Mouse (Mus musculus): ENCODE measurements around the gene Pdzd2.

Gene Pdzd2

GRCm38 (mm10) chr15:12735208-12735607 is 4.5 kb downstream of the Pdzd2 start:
- intact Hi-C loops (cut with DNase I): loop anchor here (5.0 kb wide), 1 partner anchor 48 kb away; no protein-coding TSS in a partner anchor

DNA sequence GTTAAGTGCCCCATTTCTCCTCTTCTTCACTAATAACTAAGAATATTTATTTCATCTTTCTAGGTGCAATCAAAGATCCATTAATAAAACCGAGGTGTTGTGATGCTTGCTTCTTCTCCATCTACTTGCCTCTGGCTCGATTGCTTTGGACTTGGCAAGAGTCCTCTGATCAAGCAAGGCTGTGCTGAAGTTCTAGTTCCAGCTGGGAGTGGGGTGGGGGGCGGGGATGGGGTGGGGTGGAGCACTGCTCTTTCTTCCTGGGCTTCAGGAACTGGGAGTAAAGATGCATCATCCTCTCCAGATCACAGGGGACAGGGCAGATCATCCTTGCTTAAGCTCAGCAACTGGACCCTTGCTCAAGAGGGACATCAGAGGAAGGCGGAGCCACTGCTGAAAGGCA is 5.5 kb downstream of the Pdzd2 start:
- intact Hi-C loops (cut with DNase I): no loop called here

DNA sequence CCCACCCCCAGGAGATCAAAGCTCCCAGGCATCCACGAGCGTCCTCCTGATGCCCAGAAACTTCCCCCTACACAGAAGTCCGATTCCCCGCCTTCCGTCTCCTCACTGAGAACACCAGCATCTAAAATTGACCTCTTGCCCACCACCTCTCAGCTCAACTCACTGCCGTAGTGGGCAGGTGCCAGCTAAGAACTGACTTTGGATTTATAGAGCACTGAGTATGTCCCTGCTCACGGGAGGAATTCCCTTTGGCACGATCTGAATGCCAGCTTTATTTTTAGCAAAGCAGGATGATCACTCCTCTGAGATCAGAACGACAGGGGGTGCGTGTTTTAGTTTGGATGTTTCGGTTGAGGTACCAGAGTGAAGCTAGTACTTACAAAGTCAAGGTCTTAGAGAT is 7.1 kb downstream of the Pdzd2 start:
- intact Hi-C loops (cut with DNase I): no loop called here

- intact Hi-C loops (cut with DNase I): no loop called here
These were observed 11.3 kb downstream of the Pdzd2 start for GRCm38 (mm10) chr15:12728381-12728780.

DNA sequence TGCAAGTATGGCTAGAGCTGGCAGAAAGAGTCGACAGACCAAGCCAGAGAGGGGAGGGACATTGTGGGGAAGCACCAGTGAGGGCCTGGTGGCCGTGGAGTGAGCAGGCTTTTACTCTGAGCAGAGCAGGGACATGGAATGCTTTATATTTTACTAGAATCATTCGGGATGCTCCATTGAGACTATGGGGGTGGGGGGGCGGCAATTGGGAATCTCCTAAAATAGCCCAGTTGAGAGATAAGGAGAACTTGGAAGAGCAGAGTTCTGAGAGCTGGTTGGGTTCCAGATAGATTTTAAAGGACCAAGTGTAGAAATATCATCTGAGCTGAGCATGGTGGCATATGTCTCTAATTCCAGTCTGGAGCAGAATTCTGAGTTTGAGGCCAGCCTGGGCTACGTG is 14.5 kb downstream of the Pdzd2 start:
- intact Hi-C loops (cut with DNase I): no loop called here

- intact Hi-C loops (cut with DNase I): no loop called here
These were observed 17.8 kb downstream of the Pdzd2 start for GRCm38 (mm10) chr15:12721684-12722500.

DNA sequence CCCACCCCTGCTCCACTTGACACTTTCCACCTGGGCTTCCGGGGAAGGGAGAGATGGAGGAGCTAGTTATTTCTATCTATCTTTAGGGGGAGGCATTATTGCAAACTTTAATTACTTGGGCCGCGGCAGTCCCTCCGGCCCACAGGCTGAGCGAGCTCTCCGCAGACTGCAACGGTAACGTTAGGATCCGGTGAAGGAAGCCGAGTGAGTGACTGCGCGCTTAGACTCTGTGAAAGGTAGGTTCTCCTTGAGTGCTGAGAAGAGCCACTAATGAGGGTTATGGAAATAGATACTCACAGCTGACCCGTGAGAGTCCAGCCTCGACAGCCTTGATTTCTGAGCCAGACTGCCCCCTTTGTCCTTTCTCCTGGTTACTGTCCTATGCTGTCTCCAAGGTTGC is 20.9 kb downstream of the Pdzd2 start:
- intact Hi-C loops (cut with DNase I): no loop called here

- intact Hi-C loops (cut with DNase I): no loop called here
These were observed 22.3 kb downstream of the Pdzd2 start for GRCm38 (mm10) chr15:12717410-12717809.

GRCm38 (mm10) chr15:12716881-12717280 is 22.8 kb downstream of the Pdzd2 start:
- intact Hi-C loops (cut with DNase I): no loop called here

GRCm38 (mm10) chr15:12714322-12714721 is 25.4 kb downstream of the Pdzd2 start:
- intact Hi-C loops (cut with DNase I): no loop called here

- intact Hi-C loops (cut with DNase I): no loop called here
These were observed 26.5 kb downstream of the Pdzd2 start for GRCm38 (mm10) chr15:12713216-12713615.

DNA sequence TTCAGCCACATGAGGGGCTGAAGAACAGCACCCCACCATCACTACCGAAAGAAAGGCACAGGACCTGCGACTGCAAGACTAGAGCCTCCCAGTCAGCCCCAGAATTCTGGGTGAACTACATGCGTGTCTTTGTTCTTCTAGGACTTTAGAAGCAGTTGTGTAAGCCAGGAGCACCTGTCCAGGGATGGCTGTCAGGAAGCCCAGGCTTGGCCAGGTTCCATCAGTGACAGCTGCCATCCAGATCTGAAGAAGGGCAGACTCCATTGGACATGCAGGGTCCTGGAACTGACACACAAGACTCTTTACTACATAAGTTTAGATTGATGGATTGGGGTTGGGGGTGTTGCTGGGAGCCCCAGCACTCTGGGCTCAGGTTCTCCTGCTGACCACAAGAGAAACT is 29.7 kb downstream of the Pdzd2 start:
- intact Hi-C loops (cut with DNase I): no loop called here

- intact Hi-C loops (cut with DNase I): no loop called here
These were observed 31.4 kb downstream of the Pdzd2 start for GRCm38 (mm10) chr15:12708297-12708696.

- intact Hi-C loops (cut with DNase I): no loop called here
These were observed 32.8 kb downstream of the Pdzd2 start for GRCm38 (mm10) chr15:12706902-12707301.

DNA sequence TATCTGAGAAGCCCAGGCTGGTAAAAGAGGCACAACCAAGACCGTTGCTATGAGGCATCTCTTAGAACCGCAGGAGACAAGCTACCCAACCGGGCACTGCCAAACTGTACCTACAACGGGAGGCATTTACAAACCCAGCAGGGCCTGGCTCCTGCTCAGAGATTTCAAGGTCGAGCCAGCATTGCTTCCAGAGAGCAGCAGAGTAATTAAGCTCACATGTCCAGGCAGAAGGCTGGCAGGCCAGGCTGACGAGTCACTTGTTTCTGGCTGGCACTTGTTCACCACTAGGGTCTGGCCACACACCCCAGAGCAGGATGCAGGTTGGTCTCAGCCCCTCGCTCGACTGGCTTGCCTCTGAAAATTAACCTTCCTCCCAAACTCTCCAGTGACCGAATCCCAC is 39.4 kb downstream of the Pdzd2 start:
- intact Hi-C loops (cut with DNase I): no loop called here

DNA sequence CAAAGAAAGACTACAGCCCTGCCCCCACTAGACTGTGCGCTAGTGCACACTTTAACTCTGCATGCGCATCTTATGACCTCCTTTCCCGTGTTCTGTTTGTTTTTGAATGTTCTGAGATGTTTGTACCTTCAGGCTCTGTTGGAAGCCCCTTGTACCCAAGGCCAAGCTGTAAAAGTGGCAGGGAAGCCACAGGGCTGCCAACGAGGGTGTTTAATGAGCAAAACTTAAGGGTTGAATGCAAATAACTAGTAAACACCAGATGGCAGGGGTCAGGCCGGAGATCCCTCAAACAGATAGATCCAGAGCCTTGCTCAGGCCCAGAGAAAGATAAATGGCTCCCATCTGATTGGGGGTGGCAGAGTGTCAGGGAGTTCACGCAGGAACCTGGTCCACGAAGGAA is 42.0 kb downstream of the Pdzd2 start:
- intact Hi-C loops (cut with DNase I): no loop called here

DNA sequence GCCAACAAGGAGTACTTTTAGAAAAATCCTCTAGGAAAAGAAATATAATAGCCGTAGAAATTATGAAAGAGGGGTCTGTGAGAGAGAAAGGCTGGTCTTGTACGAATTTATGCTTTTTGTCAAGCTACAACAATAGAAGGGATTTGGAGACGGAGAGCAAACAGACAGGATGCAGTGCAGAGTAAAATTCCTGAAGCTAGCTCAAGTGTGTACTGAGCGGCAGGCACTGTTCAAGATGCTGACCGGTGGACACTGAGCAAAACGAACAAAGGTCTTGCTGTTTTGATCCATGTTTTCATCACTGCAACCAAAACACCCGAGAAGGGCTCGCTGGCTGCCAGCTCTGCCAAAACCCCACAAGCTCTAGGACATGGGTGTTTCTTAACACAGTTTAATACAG is 42.8 kb downstream of the Pdzd2 start:
- intact Hi-C loops (cut with DNase I): no loop called here

DNA sequence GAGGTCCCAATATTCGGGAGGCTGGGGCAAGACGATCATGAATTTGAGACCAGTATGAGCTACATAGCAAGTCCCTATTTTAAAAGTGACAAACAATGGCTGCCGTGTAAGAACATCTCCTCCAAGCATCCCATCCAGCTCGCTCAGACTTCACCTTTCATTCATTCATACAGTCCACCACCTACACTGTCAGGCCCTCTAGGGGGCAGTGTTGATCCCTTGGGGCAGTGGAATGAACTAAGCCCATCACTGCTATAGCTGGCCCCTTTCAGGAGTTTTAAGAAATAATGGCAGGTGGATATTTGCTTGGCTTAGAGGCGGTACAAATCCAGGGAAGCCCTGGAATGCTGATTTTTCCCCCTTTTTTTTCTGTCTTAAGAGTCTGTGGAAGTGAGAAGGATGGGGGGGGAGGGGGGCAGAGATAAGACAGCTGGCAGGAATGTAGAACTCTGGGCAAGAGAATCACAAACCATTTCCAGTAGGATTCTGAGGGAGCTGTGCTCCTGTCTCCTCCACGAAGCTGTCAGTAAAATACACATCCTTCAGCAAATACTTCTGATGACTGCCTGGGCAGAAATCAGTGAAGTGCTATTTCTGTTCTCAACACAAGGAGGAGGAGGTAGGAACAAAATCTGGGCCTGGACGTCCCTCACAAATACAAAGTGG is 49.9 kb downstream of the Pdzd2 start:
- intact Hi-C loops (cut with DNase I): loop anchor here (5.0 kb wide), 2 partner anchors 47 to 92 kb away; partner anchors contain the start of gene Pdzd2

GRCm38 (mm10) chr15:12682549-12682948 is 57.2 kb downstream of the Pdzd2 start:
- intact Hi-C loops (cut with DNase I): no loop called here

- intact Hi-C loops (cut with DNase I): no loop called here
These were observed 57.8 kb downstream of the Pdzd2 start for GRCm38 (mm10) chr15:12681891-12682290.

DNA sequence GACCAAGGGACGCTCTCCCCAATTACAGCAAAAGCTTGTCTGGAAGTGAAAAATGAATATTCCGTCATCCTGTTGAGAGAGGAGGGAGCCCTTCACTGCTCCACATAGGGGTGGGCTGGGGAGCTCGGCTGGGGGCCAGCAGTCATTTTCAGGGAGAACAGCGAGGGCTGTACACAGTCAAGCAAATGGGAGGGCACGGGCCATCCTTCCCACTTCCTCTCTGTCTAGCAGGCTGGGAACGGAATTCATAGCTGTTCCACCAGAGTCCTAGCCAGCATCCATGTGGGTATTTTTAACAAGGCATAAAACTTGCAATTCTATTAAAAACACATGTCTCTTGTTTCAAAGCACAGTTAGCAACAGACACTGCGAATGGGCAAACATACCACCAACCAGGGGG is 59.0 kb downstream of the Pdzd2 start:
- intact Hi-C loops (cut with DNase I): no loop called here

DNA sequence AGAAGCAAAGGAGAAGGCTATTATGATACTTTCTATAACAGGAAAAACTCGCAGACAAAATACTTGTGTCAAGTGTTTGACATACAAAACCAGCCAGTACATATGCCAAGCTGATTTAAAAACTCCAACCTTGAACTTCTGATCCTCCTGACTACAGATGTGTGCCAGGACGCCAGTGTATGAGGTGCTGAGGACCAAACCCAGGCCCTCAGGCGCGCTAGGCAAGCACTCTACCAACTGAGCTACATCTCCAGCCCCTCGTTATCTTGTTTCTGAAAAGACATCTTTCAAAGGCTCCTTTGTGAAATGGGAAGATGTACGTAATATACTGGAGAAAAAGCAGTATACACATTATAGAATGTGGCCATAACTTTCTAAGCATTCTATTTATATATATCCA is 59.7 kb downstream of the Pdzd2 start:
- intact Hi-C loops (cut with DNase I): no loop called here
